Mouse (Mus musculus) spleen, adult 2 months (tissue): Measurements from ENCODE around the gene Akap12. TPM values are rescaled to one million over a fixed set of nuclear protein-coding genes. Genes with fewer than 3 reads are reported as not detected.

ENCODE experiments used
- DNase-seq, 2 experiments: peaks; one replicate each; pipeline versions ENCODE4 v3.0.0 to v3.0.0-alpha.2; 2012 to 2021; ENCODE audit warnings: low spot score in 2 of 2, low read depth in 1 of 2
- H3K27ac ChIP-seq: fragments of 200-500 bp; 2 replicates; pipeline ENCODE4 v1.5.1; 2012; ENCODE audit warnings: low read length, inconsistent platforms; ENCODE audit not compliant: insufficient read depth
- H3K27me3 ChIP-seq: fragments of 200-500 bp; 2 replicates; pipeline ENCODE4 v1.6.1; 2012; ENCODE audit warnings: mild to moderate bottlenecking, moderate library complexity, low read length, inconsistent platforms; ENCODE audit not compliant: control insufficient read depth, insufficient read depth
- H3K36me3 ChIP-seq: fragments of 200-500 bp; 2 replicates; pipeline ENCODE4 v1.6.1; 2012; ENCODE audit warnings: mild to moderate bottlenecking, low read length, inconsistent platforms; ENCODE audit not compliant: control insufficient read depth, insufficient read depth
- H3K4me1 ChIP-seq: fragments of 200-500 bp; 2 replicates; pipeline ENCODE4 v1.6.1; 2011; ENCODE audit warnings: inconsistent platforms; ENCODE audit not compliant: control insufficient read depth, insufficient read depth, insufficient read length
- H3K4me3 ChIP-seq: fragments of 200-500 bp; 2 replicates; pipeline ENCODE4 v1.5.1; 2011; ENCODE audit warnings: mild to moderate bottlenecking, inconsistent platforms; ENCODE audit not compliant: insufficient read depth, insufficient read length; ENCODE audit errors: extremely low read depth
- CTCF ChIP-seq: fragments of 200-500 bp; IDR thresholded peaks from 2 replicates; pipeline ENCODE4 v1.5.1; 2011; ENCODE audit warnings: mild to moderate bottlenecking, inconsistent platforms; ENCODE audit not compliant: insufficient read depth, insufficient read length, insufficient replicate concordance; ENCODE audit errors: extremely low read depth
- POLR2A ChIP-seq: fragments of 200-500 bp; IDR thresholded peaks from 2 replicates; pipeline ENCODE4 v1.6.1; 2011; ENCODE audit warnings: low read depth, low read length, inconsistent platforms
- WGBS: fragments of 180-500 bp; shearing (Covaris S2); methylation state at CpG from one replicate; pipeline ENCODE4 v1.1.7; 2018; 5-methylcytosine and 5-hydroxymethylcytosine counted together
- polyA plus RNA-seq: library from polyadenylated mRNA; depleted of rRNA; stranded (reverse); fragments of >200 nt; gene quantifications from 2 replicates; pipeline ENCODE4 v1.2.3, GENCODE M21; 2012

Gene Akap12
- polyA plus RNA-seq, 1 experiment, result 4.1 TPM

DNA sequence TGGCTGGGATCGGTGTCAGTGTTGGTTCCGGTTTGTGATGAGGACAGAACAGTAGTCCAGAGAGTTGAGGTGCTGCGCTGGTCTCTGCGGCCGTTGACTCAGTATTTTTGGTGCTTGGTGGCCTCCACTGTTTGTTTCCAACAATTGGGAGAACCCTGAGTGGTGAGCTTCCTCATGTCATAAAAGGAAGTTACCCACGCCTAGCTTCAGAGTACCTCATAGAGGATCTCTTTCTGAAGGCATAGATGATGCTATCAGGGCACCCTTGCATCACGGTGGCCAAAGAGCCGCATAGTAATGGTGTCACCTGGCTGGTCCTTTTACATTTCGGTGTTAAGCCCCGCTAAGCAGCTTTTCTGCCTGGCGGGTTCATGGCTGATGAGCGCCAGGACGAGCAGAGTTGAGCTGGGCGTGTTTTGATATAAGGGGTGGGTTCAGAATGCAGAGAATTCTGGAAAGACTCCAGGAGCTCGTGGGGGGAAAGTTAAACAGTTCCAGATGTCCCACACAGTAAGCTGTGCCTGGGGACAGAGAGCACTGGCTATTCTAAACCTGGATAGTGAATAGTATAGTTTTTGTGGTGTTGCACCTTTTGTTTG, 72.8 kb downstream of the Akap12 start:
- DNase-seq, result no peak
- Histone ChIP-seq H3K4me1 (no peaks in the 10 kb centered on the region), H3K27me3 (no peaks in the 10 kb centered on the region), H3K4me3 (no peak overlapping the region), H3K36me3 (no peaks in the 10 kb centered on the region), H3K27ac (no peak overlapping the region)
- WGBS, result 69% methylated on average over 15 of the region's 15 CpGs
- TF ChIP-seq POLR2A (no peak), CTCF (no peak)

DNA sequence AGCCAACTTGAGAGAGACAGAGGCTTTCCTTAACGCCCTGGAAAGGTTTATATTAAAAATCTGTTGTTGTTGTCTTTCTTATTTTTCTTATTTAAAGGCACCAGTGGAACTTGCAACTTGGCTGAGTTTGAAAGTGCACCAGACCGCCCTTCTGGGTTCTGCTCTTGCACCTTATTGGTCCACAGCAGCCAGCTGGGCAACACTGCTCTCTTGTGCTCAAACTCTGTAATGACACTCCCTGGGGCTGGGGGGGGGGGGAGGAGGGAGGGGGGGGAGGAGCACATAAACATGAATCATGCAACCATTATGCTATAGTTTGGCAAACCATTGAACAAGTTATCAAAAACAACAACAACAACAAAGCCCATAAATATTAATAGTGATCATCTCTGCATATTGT, 75.2 kb downstream of the Akap12 start:
- H3K4me3 ChIP-seq, result no peak overlapping the region
- H3K36me3 ChIP-seq, result no peaks in the 10 kb centered on the region
- H3K27ac ChIP-seq, result no peak overlapping the region
- no peaks in the 10 kb centered on the region for H3K4me1 ChIP-seq
- DNase-seq, result peak; percentile 33 to 36
- no peak for TF ChIP-seq POLR2A
- TF ChIP-seq CTCF, result peak; percentile 42; the same call in 1 of the 2 replicates
- H3K27me3 ChIP-seq, result no peaks in the 10 kb centered on the region
- 18% methylated on average over 2 of the region's 2 CpGs for WGBS

- DNase-seq, result peak; percentile 51 to 83
- H3K36me3 ChIP-seq, result no peaks in the 10 kb centered on the region
- H3K4me1 ChIP-seq, result peaks cover 6% of the 10 kb centered on the region
- no peaks in the 10 kb centered on the region for H3K27me3 ChIP-seq
- TF ChIP-seq POLR2A (no peak), CTCF (peak; percentile 87)
- no peak overlapping the region for H3K27ac ChIP-seq
- peak overlapping the region; percentile 29; the same call in 1 of the 2 replicates for H3K4me3 ChIP-seq
- WGBS, result 15% methylated on average over 26 of the region's 28 CpGs
Measured at GRCm38 (mm10) chr10:4346489-4347135, 80.4 kb downstream of the Akap12 start.

- Histone ChIP-seq H3K27ac (no peak overlapping the region), H3K4me1 (peaks cover 6% of the 10 kb centered on the region), H3K4me3 (no peak overlapping the region), H3K36me3 (no peaks in the 10 kb centered on the region), H3K27me3 (no peaks in the 10 kb centered on the region)
- no peak for TF ChIP-seq POLR2A
- no peak for TF ChIP-seq CTCF
- WGBS, result 79% methylated on average over 4 of the region's 4 CpGs
- no peak for DNase-seq
Measured at GRCm38 (mm10) chr10:4347136-4347492, 80.9 kb downstream of the Akap12 start.

DNA sequence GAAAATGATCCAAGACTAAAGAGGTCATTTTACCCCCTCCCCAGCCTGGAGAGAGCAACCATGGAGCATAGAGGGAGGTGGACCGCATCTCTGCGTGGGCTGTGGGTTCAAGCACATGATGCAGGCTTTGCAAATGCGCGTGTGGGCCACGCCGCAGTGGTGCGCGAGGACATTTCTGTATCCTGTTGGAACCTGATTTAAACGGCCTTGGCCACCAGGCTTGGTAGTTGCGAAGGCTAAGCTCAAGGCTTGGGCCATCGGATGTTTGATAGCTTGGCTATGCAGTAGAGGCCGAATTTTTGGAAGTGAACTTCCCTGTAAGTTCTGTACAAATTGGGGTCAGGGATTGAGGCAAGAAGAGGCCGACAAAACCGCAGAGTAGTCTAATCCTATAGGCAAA, 81.4 kb downstream of the Akap12 start:
- H3K4me1 ChIP-seq, result peaks cover 6% of the 10 kb centered on the region
- H3K36me3 ChIP-seq, result no peaks in the 10 kb centered on the region
- TF ChIP-seq CTCF (no peak), POLR2A (no peak)
- no peaks in the 10 kb centered on the region for H3K27me3 ChIP-seq
- no peak overlapping the region for H3K4me3 ChIP-seq
- H3K27ac ChIP-seq, result no peak overlapping the region
- no peak for DNase-seq
- WGBS, result 88% methylated on average over 14 of the region's 14 CpGs

DNA sequence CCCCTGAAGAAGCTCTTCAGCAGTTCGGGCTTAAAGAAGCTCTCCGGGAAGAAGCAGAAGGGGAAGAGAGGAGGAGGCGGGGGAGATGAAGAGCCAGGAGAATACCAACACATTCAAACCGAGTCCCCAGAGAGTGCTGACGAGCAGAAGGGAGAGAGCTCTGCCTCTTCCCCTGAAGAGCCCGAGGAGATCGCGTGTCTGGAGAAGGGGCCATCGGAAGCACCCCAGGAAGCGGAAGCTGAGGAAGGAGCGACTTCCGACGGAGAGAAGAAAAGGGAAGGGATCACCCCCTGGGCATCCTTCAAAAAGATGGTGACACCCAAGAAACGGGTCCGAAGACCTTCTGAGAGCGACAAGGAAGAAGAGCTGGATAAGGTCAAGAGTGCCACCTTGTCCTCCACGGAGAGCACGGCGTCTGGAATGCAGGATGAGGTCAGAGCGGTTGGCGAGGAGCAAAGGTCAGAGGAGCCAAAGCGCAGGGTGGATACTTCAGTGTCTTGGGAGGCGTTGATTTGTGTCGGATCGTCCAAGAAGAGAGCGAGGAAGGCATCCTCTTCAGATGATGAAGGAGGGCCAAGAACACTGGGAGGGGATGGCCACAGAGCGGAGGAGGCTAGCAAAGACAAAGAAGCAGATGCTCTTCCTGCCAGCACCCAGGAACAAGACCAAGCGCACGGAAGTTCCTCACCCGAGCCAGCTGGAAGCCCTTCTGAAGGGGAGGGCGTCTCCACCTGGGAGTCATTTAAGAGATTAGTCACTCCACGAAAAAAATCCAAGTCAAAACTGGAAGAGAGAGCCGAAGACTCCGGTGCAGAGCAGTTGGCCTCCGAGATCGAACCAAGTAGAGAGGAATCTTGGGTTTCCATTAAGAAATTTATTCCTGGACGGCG, 88.4 kb downstream of the Akap12 start:
- H3K36me3 ChIP-seq, result no peaks in the 10 kb centered on the region; the same call in 1 of the 2 replicates
- WGBS, result 91% methylated on average over 38 of the region's 38 CpGs
- H3K27ac ChIP-seq, result no peak overlapping the region
- H3K27me3 ChIP-seq, result no peaks in the 10 kb centered on the region
- no peak overlapping the region for H3K4me3 ChIP-seq
- peaks cover 3% of the 10 kb centered on the region; the same call in 1 of the 2 replicates for H3K4me1 ChIP-seq
- no peak for DNase-seq
- TF ChIP-seq CTCF, result no peak
- no peak for TF ChIP-seq POLR2A

DNA sequence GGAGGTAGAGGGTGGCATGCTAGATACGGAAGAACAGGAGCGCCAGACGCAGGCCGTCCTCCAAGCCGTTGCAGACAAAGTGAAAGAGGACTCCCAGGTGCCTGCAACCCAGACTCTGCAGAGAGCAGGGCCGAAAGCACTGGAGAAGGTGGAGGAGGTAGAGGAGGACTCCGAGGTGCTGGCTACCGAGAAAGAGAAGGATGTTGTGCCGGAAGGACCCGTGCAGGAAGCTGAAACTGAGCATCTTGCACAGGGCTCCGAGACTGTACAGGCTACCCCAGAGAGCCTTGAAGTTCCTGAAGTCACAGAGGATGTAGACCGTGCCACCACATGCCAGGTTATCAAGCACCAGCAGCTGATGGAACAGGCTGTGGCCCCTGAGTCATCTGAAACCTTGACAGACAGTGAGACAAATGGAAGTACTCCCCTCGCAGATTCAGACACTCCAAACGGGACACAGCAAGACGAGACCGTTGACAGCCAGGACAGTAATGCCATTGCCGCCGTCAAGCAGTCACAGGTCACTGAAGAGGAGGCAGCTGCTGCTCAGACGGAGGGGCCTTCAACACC, 89.8 kb downstream of the Akap12 start:
- WGBS, result 44% methylated on average over 19 of the region's 19 CpGs
- H3K27me3 ChIP-seq, result no peaks in the 10 kb centered on the region
- no peak overlapping the region for H3K27ac ChIP-seq
- TF ChIP-seq POLR2A (no peak), CTCF (no peak)
- peak overlapping the region; percentile 48 for H3K4me3 ChIP-seq
- H3K36me3 ChIP-seq, result no peaks in the 10 kb centered on the region; the same call in 1 of the 2 replicates
- H3K4me1 ChIP-seq, result peaks cover 3% of the 10 kb centered on the region; the same call in 1 of the 2 replicates
- DNase-seq, result no peak
